Mouse (Mus musculus) heart, postnatal 4 days (tissue): Measurements from ENCODE around the gene Gm12888. TPM values are rescaled to one million over a fixed set of nuclear protein-coding genes. Genes with fewer than 3 reads are reported as not detected.
"Not testable (repeated sequence)": the region's sequence is repeated elsewhere in the genome, so short reads cannot be mapped to it uniquely, and the experiment has no call there.

ENCODE experiments used
- DNase-seq: peaks from one replicate; pipeline ENCODE4 v3.0.0; 2021
- total RNA-seq, 2 experiments: library from RNA; stranded (reverse); gene quantifications; 2 replicates each; pipeline ENCODE4 v1.2.3; 2021

Gm12888 gene
- total RNA-seq = not detected

DNA sequence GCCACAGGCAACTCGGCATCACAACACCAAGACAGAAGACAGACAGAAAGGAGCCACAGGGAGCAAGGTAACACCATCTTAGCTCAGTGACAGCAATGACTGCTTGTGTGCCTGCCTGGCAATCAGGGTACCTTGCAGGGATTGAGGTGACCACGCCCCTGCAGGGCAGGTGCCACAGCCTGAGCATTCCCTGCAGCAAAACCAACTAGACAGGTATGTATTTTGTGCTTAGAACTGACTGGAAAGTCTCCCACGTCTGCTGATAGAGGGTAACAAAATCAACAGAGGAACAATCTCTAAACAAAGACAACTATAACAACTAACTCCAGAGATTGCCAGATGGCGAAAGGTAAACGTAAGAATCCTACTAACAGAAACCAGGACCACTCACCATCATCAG, at the start of gene Gm12888:
Gm12888 (minus strand) TSS at position 101 of the 400 bp plus-strand sequence.
- not testable (repeated sequence) for DNase-seq

Other genes with a start within 250 kb of the Gm12888 start
- gene Zmpste24, start 226.7 kb downstream of the Gm12888 start, total RNA-seq = 10 to 100 TPM; 19.8 to 20.8 TPM
- not detected for gene Tmco2, start 215.7 kb downstream of the Gm12888 start, total RNA-seq
- gene Rlf, start 109.8 kb downstream of the Gm12888 start, total RNA-seq = 10 to 100 TPM; 22.0 to 23.1 TPM
- gene Gm12886, start 98.2 kb upstream of the Gm12888 start, total RNA-seq = not detected